Mouse (Mus musculus) E14TG2a.4 (cell line): ENCODE results near the gene Oprm1.

Experiments
- CTCF ChIP-seq: conservative IDR thresholded peaks from 2 replicates; pipeline ENCODE4 v1.5.1; 2014; ENCODE audit warnings: low read length
- NANOG ChIP-seq: IDR thresholded peaks from 2 replicates; pipeline ENCODE4 v1.6.1; 2014; ENCODE audit warnings: borderline replicate concordance, low read length, mixed read lengths
- POU5F1 ChIP-seq: IDR thresholded peaks from 2 replicates; pipeline ENCODE4 v1.6.1; 2014; ENCODE audit warnings: low read length, borderline replicate concordance

GRCm38 (mm10) chr10:6788517-6789237 lies 30.4 kb downstream of the Oprm1 start:
- TF ChIP-seq CTCF (no peak), POU5F1 (no peak), NANOG (no peak)
